Comparison of ENCODE assay signal across 20 mouse cellular contexts in genomic region chr12:3850731-3851130, GRCm38 (mm10). TPM values are rescaled to one million over a fixed set of nuclear protein-coding genes. Genes with fewer than 3 reads are reported as not detected.
DNase-seq lines count a peak whose midpoint lies in the region; ATAC-seq and TF ChIP-seq lines count a peak whose summit lies in the region.
"Had no signal": no experiment of that assay in that cellular context is flagged by ENCODE, and none has a peak within 500 bp of the region (broad histone marks: within the 10 kb centered on the region; RNA-seq: fewer than 3 reads in every experiment).

No protein-coding gene starts in this region.

- no peak overlapping the region for H3K9ac ChIP-seq in kidney, embryonic 15.5 days
- H3K9ac ChIP-seq in heart, embryonic 12.5 days, result no peak overlapping the region
- H3K9ac ChIP-seq: embryonic facial prominence, embryonic 13.5 days; heart, embryonic 13.5 days; liver, embryonic 13.5 days; neural tube, embryonic 12.5 days had no signal

- ATAC-seq in kidney, embryonic 15.5 days (replicated peaks; ENCODE audit: low FRiP score), result no peak
- no peak for ATAC-seq in monocyte, adult 5-6 weeks (replicated peaks; ENCODE audit: insufficient number of reproducible peaks, low FRiP score, low TSS enrichment, poor library complexity, severe bottlenecking)
- no peak for ATAC-seq in heart, embryonic 12.5 days (ENCODE audit: insufficient number of reproducible peaks, low FRiP score)
- ATAC-seq: CD4-positive, CD25-positive, alpha-beta regulatory T cell, adult 4 months; intestine, embryonic 16.5 days; midbrain, embryonic 16.5 days had no signal

- H3K4me3 ChIP-seq in cerebellum, adult 2 months (replicated peaks; ENCODE audit: insufficient read depth, low read depth, low read length), result no peak overlapping the region
- H3K4me3 ChIP-seq in kidney, embryonic 15.5 days (replicated peaks), result no peak overlapping the region
- H3K4me3 ChIP-seq in embryonic facial prominence, embryonic 10.5 days, result no peak overlapping the region
- H3K4me3 ChIP-seq in heart, embryonic 12.5 days, result no peak overlapping the region
- H3K4me3 ChIP-seq: embryonic facial prominence, embryonic 13.5 days; heart, embryonic 13.5 days; liver, embryonic 13.5 days; neural tube, embryonic 12.5 days had no signal

- H3K27ac ChIP-seq in cerebellum, adult 2 months (ENCODE audit: insufficient read depth, low read length), result 0 out of 2 replicates have a peak overlapping the region, but pooled peaks have one; percentile 15
- H3K27ac ChIP-seq in kidney, embryonic 15.5 days, result peak overlapping the region; percentile 75
- no peak overlapping the region for H3K27ac ChIP-seq in embryonic facial prominence, embryonic 10.5 days (replicated peaks)
- H3K27ac ChIP-seq in heart, embryonic 12.5 days (ENCODE audit: poor library complexity, severe bottlenecking), result no peak overlapping the region
- H3K27ac ChIP-seq: embryonic facial prominence, embryonic 13.5 days; heart, embryonic 13.5 days; liver, embryonic 13.5 days had no signal

- H3K4me2 ChIP-seq in kidney, embryonic 15.5 days, result no peak overlapping the region
- H3K4me2 ChIP-seq in heart, embryonic 12.5 days, result no peak overlapping the region
- H3K4me2 ChIP-seq: embryonic facial prominence, embryonic 13.5 days; heart, embryonic 13.5 days; liver, embryonic 13.5 days; neural tube, embryonic 12.5 days had no signal

- peaks cover 45% of the 10 kb centered on the region for H3K4me1 ChIP-seq in cerebellum, adult 2 months (ENCODE audit: control insufficient read depth, insufficient read depth, low read length)
- peaks cover 44% of the 10 kb centered on the region for H3K4me1 ChIP-seq in kidney, embryonic 15.5 days
- H3K4me1 ChIP-seq in embryonic facial prominence, embryonic 10.5 days, result peaks cover 30% of the 10 kb centered on the region
- peaks cover 19% of the 10 kb centered on the region for H3K4me1 ChIP-seq in heart, embryonic 12.5 days (replicated peaks)

- no peak for TF ChIP-seq POLR2A in cerebellum, adult 2 months (IDR thresholded peaks at IDR 0.05; ENCODE audit: borderline replicate concordance, insufficient read depth, low read length)

- no peak for DNase-seq in cerebellum, adult 2 months
- DNase-seq in cerebellum, adult 9-10 months, result no peak
- no peak for DNase-seq in kidney, adult 8-10 months
- peak; percentile 77 for DNase-seq in embryonic facial prominence, embryonic 10.5 days (ENCODE audit: low spot score)
- peak; percentile 63 for DNase-seq in mesoderm, embryonic 11.5 days (ENCODE audit: low read depth, low spot score)
- DNase-seq: heart, postnatal 36 days; layer of hippocampus, postnatal 36 days; left cerebral cortex, postnatal 4 days; liver, embryonic 13.5 days; right cerebral cortex, postnatal 25 days had no signal

- peaks cover 74% of the 10 kb centered on the region for H3K36me3 ChIP-seq in kidney, embryonic 15.5 days
- peaks cover 22% of the 10 kb centered on the region for H3K36me3 ChIP-seq in embryonic facial prominence, embryonic 10.5 days (replicated peaks)
- H3K36me3 ChIP-seq in heart, embryonic 12.5 days, result peaks cover 59% of the 10 kb centered on the region
- H3K36me3 ChIP-seq: G1E had no signal

- no peak for TF ChIP-seq CTCF in cerebellum, adult 2 months (IDR thresholded peaks at IDR 0.05; ENCODE audit: borderline replicate concordance, insufficient read depth, low read depth, low read length)

- H3K27me3 ChIP-seq in cerebellum, adult 2 months (ENCODE audit: control insufficient read depth, insufficient read depth, low read length), result no peaks in the 10 kb centered on the region
- H3K27me3 ChIP-seq in kidney, embryonic 15.5 days, result no peaks in the 10 kb centered on the region
- H3K27me3 ChIP-seq in embryonic facial prominence, embryonic 10.5 days (replicated peaks; ENCODE audit: low read depth, poor library complexity, severe bottlenecking), result peaks cover 43% of the 10 kb centered on the region
- no peaks in the 10 kb centered on the region for H3K27me3 ChIP-seq in heart, embryonic 12.5 days (replicated peaks)
- H3K27me3 ChIP-seq: embryonic facial prominence, embryonic 13.5 days; heart, embryonic 13.5 days; liver, embryonic 13.5 days; neural tube, embryonic 12.5 days had no signal

- WGBS in cerebellum, adult 2 months, result 49% methylated on average over 6 of the region's 6 CpGs
- 19% methylated on average over 6 of the region's 6 CpGs for WGBS in kidney, embryonic 15.5 days
- WGBS in embryonic facial prominence, embryonic 10.5 days, result 14% methylated on average over 6 of the region's 6 CpGs
- WGBS in heart, embryonic 12.5 days, result 60% methylated on average over 6 of the region's 6 CpGs

- H3K9me3 ChIP-seq in kidney, embryonic 15.5 days (replicated peaks), result no peaks in the 10 kb centered on the region
- H3K9me3 ChIP-seq in embryonic facial prominence, embryonic 10.5 days, result no peaks in the 10 kb centered on the region
- no peaks in the 10 kb centered on the region for H3K9me3 ChIP-seq in heart, embryonic 12.5 days (replicated peaks)
- H3K9me3 ChIP-seq: embryonic facial prominence, embryonic 13.5 days; G1E; heart, embryonic 13.5 days; liver, embryonic 13.5 days; neural tube, embryonic 12.5 days had no signal

RNA-seq across cellular contexts. Expression of gene Dnmt3a, which starts 44.9 kb away (rescaled TPM):
- polyA plus RNA-seq in cerebellum, adult 2 months (2012; rRNA removed), result 43.2 and 47.6 TPM in 2 replicates
- polyA plus RNA-seq in kidney, embryonic 15.5 days (2015; fragmentation: Nextera tagmentation; extraction: Ambion mirVana), result 124 and 132 TPM in 2 replicates
- 160 and 179 TPM in 2 replicates for polyA plus RNA-seq in embryonic facial prominence, embryonic 10.5 days (2016; fragmentation: Nextera tagmentation; extraction: Ambion mirVana)
- total RNA-seq in monocyte, adult 5-6 weeks (2017), result 13.2 to 31.5 TPM (median 18.2 TPM) in 3 replicates
- polyA plus RNA-seq in heart, embryonic 12.5 days (2016; fragmentation: Nextera tagmentation; extraction: Ambion mirVana), result 139 and 142 TPM in 2 replicates

Comparison
In these comparisons a context has a peak if more than half of its experiments do, and no peak if none do; other contexts are left out.
1. DNase-seq: peak in embryonic facial prominence, embryonic 10.5 days (single experiment) and mesoderm, embryonic 11.5 days (single experiment); none in cerebellum, adult 2 months (0 of 2), cerebellum, adult 9-10 months (single experiment) and kidney, adult 8-10 months (0 of 2).
2. H3K27ac ChIP-seq: peak in cerebellum, adult 2 months (single experiment) and kidney, embryonic 15.5 days (single experiment); none in embryonic facial prominence, embryonic 10.5 days (single experiment) and heart, embryonic 12.5 days (single experiment).